Mouse (Mus musculus) layer of hippocampus, postnatal 36 days (tissue): ENCODE data around the gene Scd4. TPM values are rescaled to one million over a fixed set of nuclear protein-coding genes. Genes with fewer than 3 reads are reported as not detected.
A peak's percentile ranks its signal among the peaks of the same experiment; 100 is the strongest.

Experiments used
- DNase-seq, 2 experiments: peaks; one replicate each; pipeline ENCODE4 v3.0.0; 2022
- microRNA-seq, 2 experiments: library from miRNA; unstranded; fragments of <30 nt; microRNA quantifications; one replicate each; pipeline ENCODE4 v1.2.0; 2021
- total RNA-seq, 2 experiments: library from RNA; stranded (reverse); gene quantifications; 2 replicates each; pipeline ENCODE4 v1.2.3; 2021

The Scd4 gene
- total RNA-seq, 2 experiments from 2014 or later = 1.7 to 2.7 TPM

- DNase-seq = no peak
Observed at GRCm38 (mm10) chr19:44382682-44383321, 49.9 kb downstream of the Scd4 start.

GRCm38 (mm10) chr19:44385887-44386498, 53.1 kb downstream of the Scd4 start:
- DNase-seq = no peak

- no peak for DNase-seq
Observed at GRCm38 (mm10) chr19:44387089-44387671, 54.3 kb downstream of the Scd4 start.

- no peak for DNase-seq
Observed at GRCm38 (mm10) chr19:44387746-44388474, 55.0 kb downstream of the Scd4 start.

GRCm38 (mm10) chr19:44388475-44389428, 55.9 kb downstream of the Scd4 start:
- DNase-seq = peak; percentile 86 to 87

GRCm38 (mm10) chr19:44389507-44389906, 56.6 kb downstream of the Scd4 start:
- no peak for DNase-seq

GRCm38 (mm10) chr19:44391856-44392255, 59.0 kb downstream of the Scd4 start:
- DNase-seq = no peak

GRCm38 (mm10) chr19:44392339-44393009, 59.6 kb downstream of the Scd4 start:
- DNase-seq = no peak

- no peak for DNase-seq
Observed at GRCm38 (mm10) chr19:44393962-44394422, 61.1 kb downstream of the Scd4 start.

GRCm38 (mm10) chr19:44394972-44395371, 62.1 kb downstream of the Scd4 start:
- no peak for DNase-seq

Small RNA genes within 50 kb of the gene (microRNA-seq; reads per million reads assigned to microRNA genes)
- gene Mir5114 = 0.60 to 0.85 reads per million in 2 experiments

Other genes with a start within 250 kb of the Scd4 start
- gene Chuk, start 225.6 kb upstream of the Scd4 start, total RNA-seq = 10 to 100 TPM; 51.1 to 53.6 TPM
- gene Cwf19l1, start 197.2 kb upstream of the Scd4 start, total RNA-seq = 10 to 100 TPM; 18.1 to 19.2 TPM
- gene Bloc1s2, start 186.6 kb upstream of the Scd4 start, total RNA-seq = 10 to 100 TPM; 62.2 to 66.8 TPM
- under 1 TPM; 0.15 to 0.20 TPM for gene Pkd2l1, start 140.7 kb upstream of the Scd4 start, total RNA-seq
- gene Scd3, start 129.8 kb upstream of the Scd4 start, total RNA-seq = 1 to 10 TPM in 1 of 2 experiments, under 1 TPM in 1; 0.94 to 1.7 TPM
- gene Scd2, start 39.4 kb upstream of the Scd4 start, total RNA-seq = 100 to 1,000 TPM; 621 to 658 TPM
- gene Scd1, start 74.8 kb downstream of the Scd4 start, total RNA-seq = 100 to 1,000 TPM; 121 to 157 TPM
- gene Wnt8b, start 160.4 kb downstream of the Scd4 start, total RNA-seq = not detected
- gene Sec31b, start 212.8 kb downstream of the Scd4 start, total RNA-seq = under 1 TPM; 0.07 to 0.33 TPM
- gene Gm20538, start 219.7 kb downstream of the Scd4 start, total RNA-seq = not detected
- gene Ndufb8, start 222.3 kb downstream of the Scd4 start, total RNA-seq = 100 to 1,000 TPM; 368 to 394 TPM
- gene Hif1an, start 229.8 kb downstream of the Scd4 start, total RNA-seq = 10 to 100 TPM; 35.1 to 37.1 TPM